Mouse (Mus musculus) Muller cell, postnatal 12 days (primary cell): ENCODE results near the gene Ints6l.
"Not testable (repeated sequence)": the region's sequence is repeated elsewhere in the genome, so short reads cannot be mapped to it uniquely, and the experiment has no call there.

Source experiments
- DNase-seq: peaks from one replicate; pipeline ENCODE4 v3.0.0-alpha.2; 2015; ENCODE audit errors: inconsistent ontology term

The Ints6l gene

GRCm38 (mm10) chrX:56524442-56524841, 69.8 kb downstream of the Ints6l start, which contains the start of gene Gm10477:
Gene Gm10477 (plus strand): TSS chrX:56524742.
- DNase-seq = not testable (repeated sequence)

- peak; percentile 2 for DNase-seq
These were observed 76.6 kb downstream of the Ints6l start for GRCm38 (mm10) chrX:56531266-56531665.

DNA sequence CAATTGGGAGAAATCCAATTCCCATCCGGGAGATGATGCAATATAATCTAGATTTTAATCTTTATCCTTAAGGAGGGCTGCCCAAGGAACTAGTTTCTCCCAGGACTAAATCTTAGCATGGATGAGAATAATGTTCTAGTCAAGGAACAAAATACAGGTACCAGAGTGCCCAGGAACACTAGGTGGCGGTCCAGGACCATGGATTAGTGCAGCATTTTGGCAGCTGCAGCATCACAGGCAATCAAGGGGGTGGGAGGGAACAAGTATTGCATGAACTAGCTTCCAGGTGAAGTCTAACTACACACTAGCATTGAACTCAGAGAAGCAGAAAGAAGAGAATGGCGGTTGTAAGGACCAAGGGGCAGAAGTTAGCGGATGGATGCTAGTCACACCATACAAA, 82.5 kb downstream of the Ints6l start:
- peak; percentile 1 for DNase-seq

DNA sequence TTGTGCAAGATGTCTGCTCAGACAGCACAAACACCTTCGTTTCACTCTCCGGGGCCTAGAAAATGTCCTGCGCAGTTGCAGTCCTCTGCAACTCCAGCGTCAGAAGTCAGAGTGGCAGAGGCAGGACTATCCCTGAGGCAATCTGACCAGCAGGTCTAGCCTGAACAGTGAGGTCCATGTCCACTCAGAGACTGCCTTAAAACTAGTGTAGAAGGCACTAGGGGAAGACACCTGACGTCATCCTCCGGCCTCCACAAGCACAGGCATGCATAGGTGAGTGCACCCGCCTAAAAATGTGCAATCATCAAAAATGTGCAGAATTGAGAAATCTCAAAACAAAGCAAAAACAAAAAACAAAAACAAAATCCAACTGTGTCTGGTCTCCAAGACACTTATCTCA, 94.8 kb downstream of the Ints6l start, which contains the start of gene Gm648:
TSS of gene Gm648 (minus strand) at position 101 of the 400 bp plus-strand sequence.
- no peak for DNase-seq

GRCm38 (mm10) chrX:56553584-56553983, 98.9 kb downstream of the Ints6l start:
- DNase-seq = no peak
